Mouse (Mus musculus) intestine, postnatal 0 days (tissue): ENCODE results near the gene Tmc1. TPM values are rescaled to one million over a fixed set of nuclear protein-coding genes. Genes with fewer than 3 reads are reported as not detected.

Experiments used
- ATAC-seq: fragments of 200-750 bp; cut with Nextera tagmentation; 2 replicates; pipeline ENCODE4 v1.8.0; 2017; ENCODE audit warnings: mild to moderate bottlenecking, moderate TSS enrichment, moderate library complexity
- H3K27ac ChIP-seq: fragments of 300-500 bp; sonication (generic); 2 replicates; pipeline ENCODE4 v1.5.1; 2014; ENCODE audit warnings: mild to moderate bottlenecking, low read depth, low read length, moderate library complexity
- H3K27me3 ChIP-seq: fragments of 300-500 bp; sonication (generic); replicated peaks from 2 replicates; pipeline ENCODE4 v1.6.1; 2014; ENCODE audit warnings: low read length, mixed read lengths; ENCODE audit not compliant: control insufficient read depth, insufficient read depth
- H3K36me3 ChIP-seq: fragments of 300-500 bp; sonication (generic); 2 replicates; pipeline ENCODE4 v1.6.1; 2014; ENCODE audit warnings: mild to moderate bottlenecking, moderate library complexity; ENCODE audit not compliant: control insufficient read depth, insufficient read depth
- H3K4me1 ChIP-seq: fragments of 300-500 bp; sonication (generic); replicated peaks from 2 replicates; pipeline ENCODE4 v1.6.1; 2014; ENCODE audit warnings: antibody characterized with exemption, low read length, mixed read lengths; ENCODE audit not compliant: control insufficient read depth, insufficient read depth
- H3K4me2 ChIP-seq: fragments of 300-500 bp; sonication (generic); replicated peaks from 2 replicates; pipeline ENCODE4 v1.6.1; 2014; ENCODE audit warnings: low read depth, mild to moderate bottlenecking, moderate library complexity
- H3K4me3 ChIP-seq: fragments of 300-500 bp; sonication (generic); 2 replicates; pipeline ENCODE4 v1.5.1; 2014; ENCODE audit warnings: low read depth, low read length
- H3K9ac ChIP-seq: fragments of 300-500 bp; sonication (generic); 2 replicates; pipeline ENCODE4 v1.6.1; 2014; ENCODE audit warnings: mild to moderate bottlenecking, low read depth, low read length
- H3K9me3 ChIP-seq: fragments of 300-500 bp; sonication (generic); 2 replicates; pipeline ENCODE4 v1.6.1; 2016; ENCODE audit warnings: mixed run types; ENCODE audit not compliant: control insufficient read depth
- CTCF ChIP-seq: sonication (generic); IDR thresholded peaks from 2 replicates; pipeline ENCODE4 v1.5.1; 2016; ENCODE audit warnings: low read depth, mild to moderate bottlenecking, control low read depth, antibody characterized with exemption, moderate library complexity
- WGBS: fragments of 180-500 bp; shearing (Covaris S2); extraction: QIAGEN DNeasy Blood & Tissue Kit; methylation state at CpG from one replicate; pipeline ENCODE4 v1.1.7; 2014; 5-methylcytosine and 5-hydroxymethylcytosine counted together
- polyA plus RNA-seq: library from polyadenylated mRNA; unstranded; fragments of >200 nt; fragmentation: Nextera tagmentation; extraction: Ambion mirVana; gene quantifications from 2 replicates; pipeline ENCODE4 v1.2.1, GENCODE M21; 2015

Gene Tmc1
- polyA plus RNA-seq, 1 experiment from 2014 or later = not detected

- WGBS = 61% methylated on average over 3 of the region's 3 CpGs
- Histone ChIP-seq H3K4me1 (no peaks in the 10 kb centered on the region), H3K27ac (no peak overlapping the region), H3K36me3 (no peaks in the 10 kb centered on the region), H3K4me3 (no peak overlapping the region), H3K27me3 (no peaks in the 10 kb centered on the region), H3K4me2 (no peak overlapping the region), H3K9ac (no peak overlapping the region), H3K9me3 (no peaks in the 10 kb centered on the region)
- TF ChIP-seq CTCF = no peak
- ATAC-seq = no peak
Observed at GRCm38 (mm10) chr19:20761119-20761518, 192.9 kb downstream of the Tmc1 start.

- WGBS = 55% methylated on average over 1 of the region's 1 CpGs
- TF ChIP-seq CTCF = no peak
- Histone ChIP-seq H3K4me2 (no peak overlapping the region), H3K4me1 (no peaks in the 10 kb centered on the region), H3K9me3 (no peaks in the 10 kb centered on the region), H3K27ac (no peak overlapping the region), H3K9ac (no peak overlapping the region), H3K4me3 (no peak overlapping the region), H3K27me3 (no peaks in the 10 kb centered on the region), H3K36me3 (no peaks in the 10 kb centered on the region)
- ATAC-seq = no peak
Observed at GRCm38 (mm10) chr19:20744630-20745029, 209.4 kb downstream of the Tmc1 start.

Other genes starting within 250 kb of the Tmc1 start
- 10.3 and 10.4 TPM in 2 replicates for gene Aldh1a7, start 226.6 kb downstream of the Tmc1 start, polyA plus RNA-seq